Mouse (Mus musculus): Measurements from ENCODE around the gene Gas2l3. TPM values are rescaled to one million over a fixed set of nuclear protein-coding genes. Genes with fewer than 3 reads are reported as not detected.

Gas2l3 gene
- polyA plus RNA-seq, 2 experiments = 5.9 to 11.3 TPM

DNA sequence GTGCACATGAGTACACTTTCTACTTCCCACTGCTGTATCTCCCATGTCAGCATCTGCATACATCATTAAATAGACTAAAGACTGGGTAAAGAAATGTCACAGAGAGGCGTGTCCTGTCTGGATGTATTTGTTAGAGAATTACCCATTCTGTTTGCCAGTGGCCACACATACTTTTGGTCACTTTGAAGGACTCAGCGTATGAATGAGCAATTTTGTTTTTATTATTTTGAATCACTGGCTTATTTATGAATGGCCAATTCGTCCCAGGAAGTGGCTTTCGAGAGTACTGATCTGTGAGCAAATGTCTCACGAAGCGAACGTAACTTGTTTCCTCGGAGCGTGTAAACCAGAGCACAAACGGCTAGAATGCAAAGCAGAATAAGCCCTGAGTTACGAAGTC is 17.2 kb upstream of the Gas2l3 start:
- Histone ChIP-seq H3K9ac (ENCODE audit: low read depth, low read length, severe bottlenecking) (no peak overlapping the region), H3K27me3 (ENCODE audit: control insufficient read depth, insufficient read depth, low read length) (no peaks in the 10 kb centered on the region), H3K4me3 (replicated peaks; ENCODE audit: low read length) (no peak overlapping the region), H3K4me1 (ENCODE audit: control insufficient read depth, insufficient read depth, low read length) (no peaks in the 10 kb centered on the region), H3K9me3 (ENCODE audit: control insufficient read depth, low read length) (no peaks in the 10 kb centered on the region), H3K36me3 (ENCODE audit: control insufficient read depth, insufficient read depth, low read length) (no peaks in the 10 kb centered on the region), H3K27ac (replicated peaks; ENCODE audit: low read depth, low read length) (no peak overlapping the region), H3K4me2 (replicated peaks; ENCODE audit: low read depth, low read length, severe bottlenecking) (no peak overlapping the region)
- ATAC-seq (ENCODE audit: low FRiP score, low read depth) (no peak), DNase-seq (ENCODE audit: low spot score) (no peak)
- no peak for TF ChIP-seq POLR2A (IDR thresholded peaks at IDR 0.05; ENCODE audit: borderline replicate concordance, extremely low read depth, insufficient read depth, insufficient read length)
- WGBS = 91% methylated on average over 11 of the region's 11 CpGs

DNA sequence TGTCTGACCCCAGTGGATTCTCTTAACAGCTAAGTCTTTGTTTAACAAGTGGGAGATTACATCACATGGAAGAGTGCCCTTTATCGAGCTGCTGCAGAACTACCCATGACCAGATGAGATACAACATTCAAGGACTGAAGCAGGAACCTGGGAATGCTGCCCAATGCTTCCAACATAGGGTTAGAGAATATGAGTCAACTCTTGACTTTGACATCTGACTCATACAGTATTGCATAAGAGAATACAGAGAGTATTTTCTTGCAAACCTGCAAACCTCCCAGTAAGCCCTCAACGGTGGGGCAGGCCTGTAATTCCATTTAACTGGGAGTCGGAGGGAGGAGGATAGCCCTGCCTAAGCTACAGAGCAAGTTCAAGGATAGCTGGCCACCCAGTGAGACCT is 15.0 kb upstream of the Gas2l3 start:
- ATAC-seq (ENCODE audit: low FRiP score, low read depth) = no peak
- Histone ChIP-seq H3K9ac (ENCODE audit: low read depth, low read length, severe bottlenecking) (no peak overlapping the region), H3K27ac (replicated peaks; ENCODE audit: low read depth, low read length) (no peak overlapping the region), H3K4me2 (replicated peaks; ENCODE audit: low read depth, low read length, severe bottlenecking) (no peak overlapping the region), H3K27me3 (ENCODE audit: control insufficient read depth, insufficient read depth, low read length) (no peaks in the 10 kb centered on the region), H3K36me3 (ENCODE audit: control insufficient read depth, insufficient read depth, low read length) (no peaks in the 10 kb centered on the region), H3K4me3 (replicated peaks; ENCODE audit: low read length) (no peak overlapping the region), H3K4me1 (ENCODE audit: control insufficient read depth, insufficient read depth, low read length) (no peaks in the 10 kb centered on the region), H3K9me3 (ENCODE audit: control insufficient read depth, low read length) (no peaks in the 10 kb centered on the region)
- WGBS = 80% methylated on average over 3 of the region's 3 CpGs
- TF ChIP-seq POLR2A (IDR thresholded peaks at IDR 0.05; ENCODE audit: borderline replicate concordance, extremely low read depth, insufficient read depth, insufficient read length) = no peak
- no peak for DNase-seq (ENCODE audit: low spot score)

DNA sequence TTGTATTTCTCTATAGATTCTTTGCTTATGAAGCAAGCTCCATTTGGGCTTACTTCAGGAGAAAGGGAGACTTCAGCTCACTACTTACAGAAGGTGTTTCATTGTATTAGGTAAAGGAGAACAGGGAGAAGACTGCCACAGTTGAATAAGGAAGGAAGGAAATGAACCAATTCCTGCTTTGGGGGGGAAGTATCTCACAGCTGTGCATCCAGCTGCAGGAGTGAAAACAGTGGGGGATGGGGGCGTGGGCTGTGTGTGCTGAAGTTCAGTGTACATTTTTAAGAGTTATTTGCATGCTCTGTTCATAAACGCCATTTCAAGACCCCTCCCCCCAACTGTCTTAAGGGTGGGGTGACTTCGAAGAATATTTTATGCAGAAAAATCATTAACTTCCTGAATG is 10.0 kb upstream of the Gas2l3 start:
- ATAC-seq (ENCODE audit: low FRiP score, low read depth) = no peak
- Histone ChIP-seq H3K36me3 (ENCODE audit: control insufficient read depth, insufficient read depth, low read length) (no peaks in the 10 kb centered on the region), H3K4me3 (replicated peaks; ENCODE audit: low read length) (no peak overlapping the region), H3K4me2 (replicated peaks; ENCODE audit: low read depth, low read length, severe bottlenecking) (no peak overlapping the region), H3K9me3 (ENCODE audit: control insufficient read depth, low read length) (no peaks in the 10 kb centered on the region), H3K9ac (ENCODE audit: low read depth, low read length, severe bottlenecking) (no peak overlapping the region), H3K27ac (replicated peaks; ENCODE audit: low read depth, low read length) (no peak overlapping the region), H3K27me3 (ENCODE audit: control insufficient read depth, insufficient read depth, low read length) (no peaks in the 10 kb centered on the region), H3K4me1 (ENCODE audit: control insufficient read depth, insufficient read depth, low read length) (peaks cover 5% of the 10 kb centered on the region; the same call in 1 of the 2 replicates)
- WGBS = 84% methylated on average over 3 of the region's 3 CpGs
- TF ChIP-seq POLR2A (IDR thresholded peaks at IDR 0.05; ENCODE audit: borderline replicate concordance, extremely low read depth, insufficient read depth, insufficient read length) = no peak
- no peak for DNase-seq (ENCODE audit: low spot score)

DNA sequence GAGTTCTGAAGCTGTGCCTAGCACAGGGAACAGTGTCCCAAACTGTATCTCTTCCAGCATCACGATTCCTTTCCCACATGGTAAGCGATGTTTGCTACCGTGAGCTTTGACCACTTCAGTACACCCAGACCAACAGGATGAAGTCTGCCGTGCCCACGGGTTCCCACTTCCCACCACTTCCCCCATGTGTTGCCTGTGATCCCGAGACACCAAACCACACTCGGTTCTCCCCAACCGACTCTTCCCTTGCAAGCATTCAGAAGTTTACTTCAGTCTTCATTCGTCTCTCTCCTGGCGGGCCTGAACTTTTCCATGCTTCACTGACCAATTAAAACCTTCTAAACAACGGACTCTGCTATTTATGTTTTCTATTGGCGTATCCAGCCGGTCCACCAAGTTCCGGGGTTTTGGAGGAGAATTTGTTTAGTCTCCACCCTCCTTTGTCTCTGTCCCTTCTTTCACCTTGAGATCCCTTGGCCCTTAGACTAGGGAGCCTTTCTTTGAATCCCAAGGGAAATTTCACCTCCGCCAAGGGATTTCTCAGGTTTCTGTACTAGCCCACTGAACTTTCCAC is 9.4 kb upstream of the Gas2l3 start:
- H3K27ac ChIP-seq (replicated peaks; ENCODE audit: low read depth, low read length) = no peak overlapping the region
- no peak overlapping the region for H3K9ac ChIP-seq (ENCODE audit: low read depth, low read length, severe bottlenecking)
- H3K36me3 ChIP-seq (ENCODE audit: control insufficient read depth, insufficient read depth, low read length) = no peaks in the 10 kb centered on the region
- no peak overlapping the region for H3K4me2 ChIP-seq (replicated peaks; ENCODE audit: low read depth, low read length, severe bottlenecking)
- TF ChIP-seq POLR2A (IDR thresholded peaks at IDR 0.05; ENCODE audit: borderline replicate concordance, extremely low read depth, insufficient read depth, insufficient read length) = no peak
- 88% methylated on average over 15 of the region's 15 CpGs for WGBS
- H3K4me3 ChIP-seq (replicated peaks; ENCODE audit: low read length) = no peak overlapping the region
- DNase-seq (ENCODE audit: low spot score) (no peak), ATAC-seq (ENCODE audit: low FRiP score, low read depth) (no peak)
- peaks cover 5% of the 10 kb centered on the region; the same call in 1 of the 2 replicates for H3K4me1 ChIP-seq (ENCODE audit: control insufficient read depth, insufficient read depth, low read length)
- H3K27me3 ChIP-seq (ENCODE audit: control insufficient read depth, insufficient read depth, low read length) = no peaks in the 10 kb centered on the region
- H3K9me3 ChIP-seq (ENCODE audit: control insufficient read depth, low read length) = no peaks in the 10 kb centered on the region

DNA sequence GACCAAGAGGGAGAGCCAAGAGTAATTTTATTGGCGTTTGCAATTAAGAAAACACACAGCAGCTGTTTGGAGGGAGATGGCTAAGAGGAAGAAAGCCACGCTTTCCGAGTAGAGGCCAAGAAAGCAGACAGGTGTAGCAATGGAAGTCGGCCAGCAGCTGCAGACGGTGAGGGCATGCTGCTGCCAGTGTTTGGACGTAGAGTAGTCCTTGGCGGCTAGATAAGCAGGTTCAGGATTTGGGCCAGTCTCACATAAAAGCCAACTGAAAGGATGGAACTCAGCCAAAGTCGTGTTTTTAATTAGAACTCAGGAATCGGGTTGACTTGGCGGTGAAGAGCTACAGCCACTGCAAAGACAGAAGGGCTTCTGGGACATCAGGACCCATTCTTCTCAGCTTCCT is 6.6 kb upstream of the Gas2l3 start:
- WGBS = 29% methylated on average over 10 of the region's 10 CpGs
- ATAC-seq (ENCODE audit: low FRiP score, low read depth) (no peak), DNase-seq (ENCODE audit: low spot score) (peak; percentile 67)
- H3K4me3 ChIP-seq (replicated peaks; ENCODE audit: low read length) = no peak overlapping the region
- no peak overlapping the region for H3K4me2 ChIP-seq (replicated peaks; ENCODE audit: low read depth, low read length, severe bottlenecking)
- TF ChIP-seq POLR2A (IDR thresholded peaks at IDR 0.05; ENCODE audit: borderline replicate concordance, extremely low read depth, insufficient read depth, insufficient read length) = no peak
- H3K4me1 ChIP-seq (ENCODE audit: control insufficient read depth, insufficient read depth, low read length) = peaks cover 5% of the 10 kb centered on the region; the same call in 1 of the 2 replicates
- H3K27me3 ChIP-seq (ENCODE audit: control insufficient read depth, insufficient read depth, low read length) = no peaks in the 10 kb centered on the region
- H3K27ac ChIP-seq (replicated peaks; ENCODE audit: low read depth, low read length) = no peak overlapping the region
- no peak overlapping the region for H3K9ac ChIP-seq (ENCODE audit: low read depth, low read length, severe bottlenecking)
- no peaks in the 10 kb centered on the region for H3K9me3 ChIP-seq (ENCODE audit: control insufficient read depth, low read length)
- H3K36me3 ChIP-seq (ENCODE audit: control insufficient read depth, insufficient read depth, low read length) = no peaks in the 10 kb centered on the region

All from limb, embryonic 14.5 days (tissue).